Mouse (Mus musculus): ENCODE results near the gene Polr1d. TPM values are rescaled to one million over a fixed set of nuclear protein-coding genes. Genes with fewer than 3 reads are reported as not detected.
A peak's percentile ranks its signal among the peaks of the same experiment; 100 is the strongest.

Gene Polr1d
- polyA plus RNA-seq, 1 experiment from 2014 or later: 148 TPM

GRCm38 (mm10) chr5:147058661-147059060 lies 18.2 kb upstream of the Polr1d start:
- 88% methylated on average over 5 of the region's 5 CpGs for whole genome bisulfite sequencing
- Histone ChIP-seq H3K36me3 (ENCODE audit: control insufficient read depth, insufficient read depth, low read length) (no peaks in the 10 kb centered on the region), H3K9ac (replicated peaks; ENCODE audit: low read depth, low read length) (no peak overlapping the region), H3K9me3 (ENCODE audit: control insufficient read depth, low read depth, low read length) (no peaks in the 10 kb centered on the region), H3K4me3 (ENCODE audit: low read depth, low read length) (no peak overlapping the region), H3K27me3 (ENCODE audit: control insufficient read depth, insufficient read depth, low read length) (no peaks in the 10 kb centered on the region), H3K4me2 (replicated peaks; ENCODE audit: low read depth, low read length) (no peak overlapping the region), H3K4me1 (ENCODE audit: control insufficient read depth, insufficient read depth, low read length) (peaks cover 12% of the 10 kb centered on the region; the same call in 1 of the 2 replicates), H3K27ac (ENCODE audit: low read length) (no peak overlapping the region)
- no peak for ATAC-seq (ENCODE audit: insufficient number of reproducible peaks, insufficient read depth, low FRiP score, low read depth)

GRCm38 (mm10) chr5:147059319-147059718 lies 17.5 kb upstream of the Polr1d start:
- ATAC-seq (ENCODE audit: insufficient number of reproducible peaks, insufficient read depth, low FRiP score, low read depth): no peak
- no peak overlapping the region for H3K27ac ChIP-seq (ENCODE audit: low read length)
- no peak overlapping the region for H3K9ac ChIP-seq (replicated peaks; ENCODE audit: low read depth, low read length)
- no peaks in the 10 kb centered on the region for H3K27me3 ChIP-seq (ENCODE audit: control insufficient read depth, insufficient read depth, low read length)
- WGBS: 69% methylated on average over 9 of the region's 9 CpGs
- H3K36me3 ChIP-seq (ENCODE audit: control insufficient read depth, insufficient read depth, low read length): no peaks in the 10 kb centered on the region
- no peak overlapping the region for H3K4me3 ChIP-seq (ENCODE audit: low read depth, low read length)
- no peak overlapping the region for H3K4me2 ChIP-seq (replicated peaks; ENCODE audit: low read depth, low read length)
- peaks cover 12% of the 10 kb centered on the region; the same call in 1 of the 2 replicates for H3K4me1 ChIP-seq (ENCODE audit: control insufficient read depth, insufficient read depth, low read length)
- no peaks in the 10 kb centered on the region for H3K9me3 ChIP-seq (ENCODE audit: control insufficient read depth, low read depth, low read length)

GRCm38 (mm10) chr5:147060024-147060423 lies 16.8 kb upstream of the Polr1d start:
- Histone ChIP-seq H3K36me3 (ENCODE audit: control insufficient read depth, insufficient read depth, low read length) (no peaks in the 10 kb centered on the region), H3K4me3 (ENCODE audit: low read depth, low read length) (no peak overlapping the region), H3K27me3 (ENCODE audit: control insufficient read depth, insufficient read depth, low read length) (no peaks in the 10 kb centered on the region), H3K27ac (ENCODE audit: low read length) (no peak overlapping the region), H3K4me1 (ENCODE audit: control insufficient read depth, insufficient read depth, low read length) (peaks cover 12% of the 10 kb centered on the region; the same call in 1 of the 2 replicates), H3K9ac (replicated peaks; ENCODE audit: low read depth, low read length) (no peak overlapping the region), H3K4me2 (replicated peaks; ENCODE audit: low read depth, low read length) (no peak overlapping the region), H3K9me3 (ENCODE audit: control insufficient read depth, low read depth, low read length) (no peaks in the 10 kb centered on the region)
- ATAC-seq (ENCODE audit: insufficient number of reproducible peaks, insufficient read depth, low FRiP score, low read depth): no peak
- WGBS: 89% methylated on average over 2 of the region's 2 CpGs

- Histone ChIP-seq H3K27ac (ENCODE audit: low read length) (no peak overlapping the region), H3K36me3 (ENCODE audit: control insufficient read depth, insufficient read depth, low read length) (no peaks in the 10 kb centered on the region), H3K4me3 (ENCODE audit: low read depth, low read length) (no peak overlapping the region), H3K9me3 (ENCODE audit: control insufficient read depth, low read depth, low read length) (no peaks in the 10 kb centered on the region), H3K27me3 (ENCODE audit: control insufficient read depth, insufficient read depth, low read length) (no peaks in the 10 kb centered on the region), H3K4me2 (replicated peaks; ENCODE audit: low read depth, low read length) (no peak overlapping the region), H3K4me1 (ENCODE audit: control insufficient read depth, insufficient read depth, low read length) (peaks cover 8% of the 10 kb centered on the region; the same call in 1 of the 2 replicates), H3K9ac (replicated peaks; ENCODE audit: low read depth, low read length) (no peak overlapping the region)
- WGBS: 58% methylated on average over 8 of the region's 8 CpGs
- no peak for ATAC-seq (ENCODE audit: insufficient number of reproducible peaks, insufficient read depth, low FRiP score, low read depth)
Measured at GRCm38 (mm10) chr5:147063215-147063661, 13.6 kb upstream of the Polr1d start.

- Histone ChIP-seq H3K9ac (replicated peaks; ENCODE audit: low read depth, low read length) (no peak overlapping the region), H3K4me2 (replicated peaks; ENCODE audit: low read depth, low read length) (no peak overlapping the region), H3K9me3 (ENCODE audit: control insufficient read depth, low read depth, low read length) (no peaks in the 10 kb centered on the region), H3K4me1 (ENCODE audit: control insufficient read depth, insufficient read depth, low read length) (peaks cover 23% of the 10 kb centered on the region), H3K27ac (ENCODE audit: low read length) (no peak overlapping the region), H3K36me3 (ENCODE audit: control insufficient read depth, insufficient read depth, low read length) (no peaks in the 10 kb centered on the region), H3K27me3 (ENCODE audit: control insufficient read depth, insufficient read depth, low read length) (no peaks in the 10 kb centered on the region), H3K4me3 (ENCODE audit: low read depth, low read length) (no peak overlapping the region)
- WGBS: 59% methylated on average over 4 of the region's 4 CpGs
- ATAC-seq (ENCODE audit: insufficient number of reproducible peaks, insufficient read depth, low FRiP score, low read depth): no peak
Measured at GRCm38 (mm10) chr5:147066129-147066528, 10.7 kb upstream of the Polr1d start.

- Histone ChIP-seq H3K9me3 (ENCODE audit: control insufficient read depth, low read depth, low read length) (no peaks in the 10 kb centered on the region), H3K4me1 (ENCODE audit: control insufficient read depth, insufficient read depth, low read length) (peaks cover 25% of the 10 kb centered on the region), H3K36me3 (ENCODE audit: control insufficient read depth, insufficient read depth, low read length) (no peaks in the 10 kb centered on the region), H3K4me2 (replicated peaks; ENCODE audit: low read depth, low read length) (no peak overlapping the region), H3K4me3 (ENCODE audit: low read depth, low read length) (no peak overlapping the region), H3K27ac (ENCODE audit: low read length) (no peak overlapping the region), H3K9ac (replicated peaks; ENCODE audit: low read depth, low read length) (no peak overlapping the region), H3K27me3 (ENCODE audit: control insufficient read depth, insufficient read depth, low read length) (no peaks in the 10 kb centered on the region)
- WGBS: 49% methylated on average over 5 of the region's 5 CpGs
- ATAC-seq (ENCODE audit: insufficient number of reproducible peaks, insufficient read depth, low FRiP score, low read depth): no peak
Measured at GRCm38 (mm10) chr5:147066965-147067364, 9.9 kb upstream of the Polr1d start.

- ATAC-seq (ENCODE audit: insufficient number of reproducible peaks, insufficient read depth, low FRiP score, low read depth): no peak
- H3K4me3 ChIP-seq (ENCODE audit: low read depth, low read length): no peak overlapping the region
- H3K9me3 ChIP-seq (ENCODE audit: control insufficient read depth, low read depth, low read length): no peaks in the 10 kb centered on the region
- no peak overlapping the region for H3K9ac ChIP-seq (replicated peaks; ENCODE audit: low read depth, low read length)
- no peaks in the 10 kb centered on the region for H3K36me3 ChIP-seq (ENCODE audit: control insufficient read depth, insufficient read depth, low read length)
- no peak overlapping the region for H3K27ac ChIP-seq (ENCODE audit: low read length)
- H3K4me1 ChIP-seq (ENCODE audit: control insufficient read depth, insufficient read depth, low read length): peaks cover 35% of the 10 kb centered on the region
- no peaks in the 10 kb centered on the region for H3K27me3 ChIP-seq (ENCODE audit: control insufficient read depth, insufficient read depth, low read length)
- no peak overlapping the region for H3K4me2 ChIP-seq (replicated peaks; ENCODE audit: low read depth, low read length)
- WGBS: 54% methylated on average over 5 of the region's 5 CpGs
Measured at GRCm38 (mm10) chr5:147068876-147069275, 8.0 kb upstream of the Polr1d start.

GRCm38 (mm10) chr5:147070791-147071516 lies 5.9 kb upstream of the Polr1d start:
- no peaks in the 10 kb centered on the region for H3K36me3 ChIP-seq (ENCODE audit: control insufficient read depth, insufficient read depth, low read length)
- no peaks in the 10 kb centered on the region for H3K9me3 ChIP-seq (ENCODE audit: control insufficient read depth, low read depth, low read length)
- peak overlapping the region; percentile 39; the same call in 1 of the 2 replicates for H3K27ac ChIP-seq (ENCODE audit: low read length)
- H3K9ac ChIP-seq (replicated peaks; ENCODE audit: low read depth, low read length): no peak overlapping the region
- no peak overlapping the region for H3K4me3 ChIP-seq (ENCODE audit: low read depth, low read length)
- H3K4me2 ChIP-seq (replicated peaks; ENCODE audit: low read depth, low read length): no peak overlapping the region
- 72% methylated on average over 16 of the region's 16 CpGs for WGBS
- peaks cover 49% of the 10 kb centered on the region for H3K4me1 ChIP-seq (ENCODE audit: control insufficient read depth, insufficient read depth, low read length)
- no peaks in the 10 kb centered on the region for H3K27me3 ChIP-seq (ENCODE audit: control insufficient read depth, insufficient read depth, low read length)
- ATAC-seq (ENCODE audit: insufficient number of reproducible peaks, insufficient read depth, low FRiP score, low read depth): no peak

GRCm38 (mm10) chr5:147071886-147072285 lies 5.0 kb upstream of the Polr1d start:
- H3K36me3 ChIP-seq (ENCODE audit: control insufficient read depth, insufficient read depth, low read length): no peaks in the 10 kb centered on the region
- peaks cover 46% of the 10 kb centered on the region for H3K4me1 ChIP-seq (ENCODE audit: control insufficient read depth, insufficient read depth, low read length)
- H3K4me3 ChIP-seq (ENCODE audit: low read depth, low read length): no peak overlapping the region
- no peaks in the 10 kb centered on the region for H3K27me3 ChIP-seq (ENCODE audit: control insufficient read depth, insufficient read depth, low read length)
- H3K4me2 ChIP-seq (replicated peaks; ENCODE audit: low read depth, low read length): no peak overlapping the region
- 57% methylated on average over 4 of the region's 4 CpGs for WGBS
- H3K9ac ChIP-seq (replicated peaks; ENCODE audit: low read depth, low read length): no peak overlapping the region
- H3K9me3 ChIP-seq (ENCODE audit: control insufficient read depth, low read depth, low read length): no peaks in the 10 kb centered on the region
- H3K27ac ChIP-seq (ENCODE audit: low read length): no peak overlapping the region
- no peak for ATAC-seq (ENCODE audit: insufficient number of reproducible peaks, insufficient read depth, low FRiP score, low read depth)
